Mouse (Mus musculus) erythroblast, embryonic 14.5 days (primary cell): Measurements from ENCODE around the gene Cutc.

Source experiments
- GATA1 ChIP-seq: IDR thresholded peaks from 2 replicates; pipeline ENCODE4 v1.6.1; 2012; ENCODE audit warnings: low read length, inconsistent platforms, mixed read lengths
- TAL1 ChIP-seq: IDR thresholded peaks from 3 replicates; pipeline ENCODE4 v1.6.1; 2012; ENCODE audit warnings: low read length, inconsistent platforms, mixed read lengths

GRCm38 (mm10) chr19:43708206-43708605, 44.6 kb upstream of the Cutc start:
- no peak for TF ChIP-seq TAL1
- TF ChIP-seq GATA1, result no peak
